Mouse (Mus musculus) CH12.LX (cell line): ENCODE results near the gene Prkce. TPM values are rescaled to one million over a fixed set of nuclear protein-coding genes. Genes with fewer than 3 reads are reported as not detected.

Experiments used
- DNase-seq: peaks from one replicate; pipeline ENCODE4 v3.0.0-alpha.2; 2013; ENCODE audit errors: extremely low read depth
- H3K27ac ChIP-seq: 2 replicates; pipeline ENCODE4 v1.5.1; 2012; ENCODE audit warnings: low read depth, mild to moderate bottlenecking, control low read depth, moderate library complexity; ENCODE audit not compliant: insufficient read depth
- H3K27me3 ChIP-seq: replicated peaks from 2 replicates; pipeline ENCODE3; 2012; ENCODE audit warnings: inconsistent platforms
- H3K36me3 ChIP-seq, 2 experiments: replicated peaks in 1 of 2; 2 replicates each; pipeline versions ENCODE3 to v1.6.1; 2012; ENCODE audit warnings: inconsistent platforms in 1 of 2, low read length in 1 of 2, mild to moderate bottlenecking in 1 of 2, mixed read lengths in 1 of 2, moderate library complexity in 1 of 2; ENCODE audit not compliant: control insufficient read depth in 1 of 2, insufficient read depth in 1 of 2
- H3K4me1 ChIP-seq, 2 experiments: 2 replicates each; pipeline ENCODE4 v1.6.1; 2012; ENCODE audit warnings: inconsistent platforms in 1 of 2, moderate library complexity in 1 of 2; ENCODE audit not compliant: insufficient read depth in 2 of 2, control insufficient read depth in 1 of 2
- H3K4me2 ChIP-seq: 2 replicates; pipeline ENCODE4 v1.6.1; 2012; ENCODE audit warnings: low read depth, mild to moderate bottlenecking, control low read depth; ENCODE audit not compliant: poor library complexity, insufficient read depth, severe bottlenecking
- H3K4me3 ChIP-seq, 3 experiments: fragments of 150-350 bp in 1 of 3; sonication (generic) in 1 of 3; replicated peaks in 1 of 3; 2 replicates each; pipeline versions ENCODE3 to v1.5.1; 2011 to 2012; ENCODE audit warnings: low read depth in 2 of 3, low read length in 2 of 3, mild to moderate bottlenecking in 2 of 3, moderate library complexity in 2 of 3, control low read depth in 1 of 3, improper control_type of control experiment in 1 of 3, inconsistent platforms in 1 of 3, mixed read lengths in 1 of 3; ENCODE audit not compliant: poor library complexity in 1 of 3
- H3K79me2 ChIP-seq: replicated peaks from 2 replicates; pipeline ENCODE4 v1.6.1; 2012; ENCODE audit warnings: mild to moderate bottlenecking, moderate library complexity; ENCODE audit not compliant: control insufficient read depth, poor library complexity, insufficient read depth, severe bottlenecking; ENCODE audit errors: extremely low read depth
- H3K9ac ChIP-seq: 2 replicates; pipeline ENCODE4 v1.6.1; 2012; ENCODE audit warnings: low read depth, mild to moderate bottlenecking, control low read depth, moderate library complexity; ENCODE audit not compliant: insufficient read depth
- H3K9me3 ChIP-seq: replicated peaks from 2 replicates; pipeline ENCODE3; 2012; ENCODE audit warnings: low read length, inconsistent platforms, mixed read lengths
- BHLHE40 ChIP-seq: IDR thresholded peaks from 2 replicates; pipeline ENCODE4 v1.6.1; 2011; ENCODE audit warnings: mild to moderate bottlenecking, low read depth, low read length, improper control_type of control experiment
- CHD1 ChIP-seq: IDR thresholded peaks from 2 replicates; pipeline ENCODE4 v1.6.1; 2012; ENCODE audit warnings: low read depth, low read length, improper control_type of control experiment, inconsistent platforms
- CHD2 ChIP-seq: IDR thresholded peaks from 2 replicates; pipeline ENCODE4 v1.6.1; 2011; ENCODE audit warnings: low read length, improper control_type of control experiment
- CTCF ChIP-seq, 2 experiments: IDR thresholded peaks in 1 of 2; conservative IDR thresholded peaks in 1 of 2; 2 replicates each; pipeline ENCODE4 v1.5.1; 2011 to 2012; ENCODE audit warnings: low read depth in 2 of 2, low read length in 2 of 2, improper control_type of control experiment in 1 of 2, inconsistent platforms in 1 of 2, mild to moderate bottlenecking in 1 of 2, moderate library complexity in 1 of 2
- ELF1 ChIP-seq: IDR thresholded peaks from 2 replicates; pipeline ENCODE4 v1.6.1; 2014; ENCODE audit warnings: low read depth, mild to moderate bottlenecking, inconsistent platforms, low read length, improper control_type of control experiment
- ETS1 ChIP-seq: conservative IDR thresholded peaks from 2 replicates; pipeline ENCODE4 v1.6.1; 2012; ENCODE audit warnings: low read depth, mild to moderate bottlenecking, inconsistent platforms, low read length, improper control_type of control experiment, moderate library complexity
- JUN ChIP-seq: IDR thresholded peaks from 2 replicates; pipeline ENCODE4 v1.6.1; 2011; ENCODE audit warnings: low read depth, mild to moderate bottlenecking, low read length, improper control_type of control experiment, moderate library complexity; ENCODE audit not compliant: insufficient read depth
- JUND ChIP-seq: conservative IDR thresholded peaks from 2 replicates; pipeline ENCODE4 v1.6.1; 2011; ENCODE audit warnings: low read depth, low read length, improper control_type of control experiment
- MAFK ChIP-seq: IDR thresholded peaks from 2 replicates; pipeline ENCODE4 v1.6.1; 2011; ENCODE audit warnings: low read length, improper control_type of control experiment; ENCODE audit not compliant: insufficient replicate concordance
- MAX ChIP-seq: IDR thresholded peaks from 2 replicates; pipeline ENCODE4 v1.6.1; 2011; ENCODE audit warnings: low read length, improper control_type of control experiment
- MAZ ChIP-seq: IDR thresholded peaks from 2 replicates; pipeline ENCODE4 v1.6.1; 2012; ENCODE audit warnings: low read depth, mild to moderate bottlenecking, inconsistent platforms, low read length, improper control_type of control experiment, moderate library complexity
- PAX5 ChIP-seq: IDR thresholded peaks from 2 replicates; pipeline ENCODE4 v1.6.1; 2012; ENCODE audit warnings: low read length, inconsistent platforms, mixed read lengths
- POLR2A ChIP-seq: IDR thresholded peaks from 2 replicates; pipeline ENCODE4 v1.6.1; 2011; ENCODE audit warnings: low read depth, mild to moderate bottlenecking, improper control_type of control experiment, low read length
- RAD21 ChIP-seq: IDR thresholded peaks from 2 replicates; pipeline ENCODE4 v1.6.1; 2011; ENCODE audit warnings: low read depth, mild to moderate bottlenecking, low read length, improper control_type of control experiment, moderate library complexity
- SMC3 ChIP-seq: IDR thresholded peaks from 2 replicates; pipeline ENCODE4 v1.6.1; 2011; ENCODE audit warnings: low read depth, low read length, improper control_type of control experiment
- TBP ChIP-seq: conservative IDR thresholded peaks from 2 replicates; pipeline ENCODE4 v1.6.1; 2011; ENCODE audit warnings: low read depth, low read length, improper control_type of control experiment
- TCF12 ChIP-seq: IDR thresholded peaks from 2 replicates; pipeline ENCODE4 v1.6.1; 2014; ENCODE audit warnings: low read depth, mild to moderate bottlenecking, inconsistent platforms, low read length, improper control_type of control experiment
- UBTF ChIP-seq: IDR thresholded peaks from 2 replicates; pipeline ENCODE4 v1.6.1; 2012; ENCODE audit warnings: low read depth, mild to moderate bottlenecking, inconsistent platforms, low read length, improper control_type of control experiment, moderate library complexity
- USF1 ChIP-seq: IDR thresholded peaks from 2 replicates; pipeline ENCODE4 v1.6.1; 2014; ENCODE audit warnings: low read depth, mild to moderate bottlenecking, inconsistent platforms, low read length, improper control_type of control experiment
- USF2 ChIP-seq: conservative IDR thresholded peaks from 2 replicates; pipeline ENCODE4 v1.6.1; 2011; ENCODE audit warnings: low read depth, low read length, improper control_type of control experiment
- ZKSCAN1 ChIP-seq: IDR thresholded peaks from 2 replicates; pipeline ENCODE4 v1.6.1; 2012; ENCODE audit warnings: low read depth, inconsistent platforms, low read length, improper control_type of control experiment, borderline replicate concordance
- ZMIZ1 ChIP-seq: IDR thresholded peaks from 2 replicates; pipeline ENCODE4 v1.6.1; 2012; ENCODE audit warnings: low read depth, mild to moderate bottlenecking, inconsistent platforms, low read length, improper control_type of control experiment
- ZNF384 ChIP-seq: IDR thresholded peaks from 2 replicates; pipeline ENCODE4 v1.6.1; 2012; ENCODE audit warnings: low read depth, low read length, improper control_type of control experiment, inconsistent platforms
- dilution Hi-C: fragments of 300-500 bp; cut with MboI; formaldehyde crosslinking; loops from 2 replicates; pipeline ENCODE4 v1.14.3; 2020; ENCODE audit warnings: low sequenced_read_pairs; ENCODE audit not compliant: extremely low pct_unique_long_range_greater_than_20kb, extremely low pct_ligation_motif_present
- in situ Hi-C: fragments of 300-500 bp; cut with MboI; formaldehyde crosslinking; loops from 3 replicates; pipeline ENCODE4 v1.14.3; 2019; ENCODE audit warnings: low sequenced_read_pairs, low pct_ligation_motif_present, low pct_unique_long_range_greater_than_20kb, mixed read lengths
- polyA plus RNA-seq: library from polyadenylated mRNA; unstranded; fragments of >175 nt; gene quantifications from 2 replicates; pipeline ENCODE4 v1.2.1, GENCODE M21; 2012; ENCODE audit warnings: low read depth; ENCODE audit not compliant: insufficient read length
- total RNA-seq, 2 experiments: library from RNA; depleted of rRNA; stranded (reverse); fragments of 300-350 nt in 1 of 2; fragments of >200 nt in 1 of 2; gene quantifications; 2 replicates each; pipeline ENCODE4 v1.2.3; 2012 to 2014

Prkce gene
- total and polyA plus RNA-seq, 3 experiments, result 4.1 to 13.2 (median 11.4) TPM

DNA sequence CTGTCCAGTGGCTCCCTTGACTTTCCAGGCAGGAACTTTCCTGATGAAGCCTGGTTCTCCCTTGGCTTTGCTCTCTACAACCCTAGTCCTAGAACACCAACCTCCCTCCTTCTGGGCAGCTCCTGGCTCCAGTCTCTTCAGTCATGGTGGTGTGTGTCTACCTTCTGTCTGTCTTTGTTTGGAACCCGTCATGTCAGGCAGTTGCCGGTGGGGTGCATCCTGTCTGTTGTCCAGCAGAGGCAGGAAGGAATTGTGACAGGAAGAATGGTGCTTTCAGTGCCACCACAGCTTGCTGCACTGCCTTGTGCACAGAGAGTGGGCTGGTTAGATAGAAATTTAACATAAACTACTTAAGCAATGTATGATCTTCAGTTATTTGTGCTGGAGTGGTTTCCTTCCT lies 16.2 kb downstream of the Prkce start:
- Histone ChIP-seq H3K79me2 (peaks cover 15% of the 10 kb centered on the region), H3K9ac (no peak overlapping the region), H3K9me3 (no peaks in the 10 kb centered on the region), H3K4me1 (peaks cover 10 to 50% of the 10 kb centered on the region in 2 experiments), H3K4me3 (no peak overlapping the region), H3K36me3 (peaks cover 2 to 65% of the 10 kb centered on the region in 2 experiments), H3K4me2 (no peak overlapping the region), H3K27ac (no peak overlapping the region), H3K27me3 (no peaks in the 10 kb centered on the region)
- dilution Hi-C loops (no loop called here), in situ Hi-C loops (no loop called here)
- TF ChIP-seq POLR2A (no peak), UBTF (no peak), CHD2 (no peak), MAFK (no peak), ELF1 (no peak), MAX (no peak), BHLHE40 (no peak), ZMIZ1 (no peak), JUND (no peak), JUN (no peak), ZNF384 (no peak), CHD1 (no peak), MAZ (no peak), TCF12 (no peak), USF2 (no peak), TBP (no peak), ZKSCAN1 (no peak), CTCF (conservative IDR thresholded peaks at IDR 0.05 in 1 of 2, IDR thresholded peaks at IDR 0.05 in 1 of 2; ENCODE audit: low read depth in 2 of 2, low read length in 2 of 2) (no peak)
- DNase-seq, result no peak

DNA sequence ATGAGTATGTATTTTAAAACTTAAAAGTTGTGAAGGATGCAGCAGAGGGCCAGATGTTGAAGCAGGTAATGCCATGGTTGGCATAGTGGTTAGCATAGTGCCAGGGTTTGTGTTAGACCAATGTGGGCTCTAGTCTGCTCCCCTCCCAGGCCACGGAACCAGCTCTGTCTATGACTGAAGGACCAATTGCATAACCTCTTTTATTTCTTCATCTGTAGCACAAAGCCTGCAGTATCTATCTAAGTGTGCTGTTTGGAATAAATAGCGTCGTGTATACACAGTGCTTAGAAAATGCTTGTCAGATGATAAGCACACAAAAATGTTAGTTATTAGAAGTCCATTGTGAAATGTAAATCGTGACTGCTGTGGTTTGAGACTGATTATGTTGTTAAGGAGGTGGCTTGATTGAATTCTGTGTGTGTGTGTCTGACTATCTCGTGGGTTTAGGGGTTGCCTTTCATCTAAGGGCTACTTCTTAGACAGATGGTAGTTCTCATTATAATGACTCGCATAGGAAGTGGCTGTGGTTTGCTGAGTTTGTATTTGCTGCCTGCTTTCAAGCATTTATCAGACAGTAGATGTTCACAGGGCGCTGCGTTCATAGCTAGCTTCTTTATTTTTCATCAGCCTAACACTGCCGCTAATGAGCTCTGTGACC lies 17.1 kb downstream of the Prkce start:
- peaks cover 2 to 62% of the 10 kb centered on the region in 2 experiments for H3K36me3 ChIP-seq
- H3K4me2 ChIP-seq, result no peak overlapping the region
- TF ChIP-seq POLR2A (no peak), PAX5 (no peak), SMC3 (no peak), USF1 (no peak), MAFK (no peak), ETS1 (no peak), ZNF384 (no peak), RAD21 (no peak), ZMIZ1 (no peak), USF2 (no peak), ZKSCAN1 (no peak)

More for the DNA sequence above, 17.1 kb downstream of the Prkce start:
- no peaks in the 10 kb centered on the region for H3K27me3 ChIP-seq
- no peak overlapping the region for H3K27ac ChIP-seq
- no peaks in the 10 kb centered on the region for H3K9me3 ChIP-seq
- DNase-seq, result no peak
- H3K4me3 ChIP-seq, result no peak overlapping the region
- dilution Hi-C loops (no loop called here), in situ Hi-C loops (no loop called here)
- H3K79me2 ChIP-seq, result peaks cover 15% of the 10 kb centered on the region
- H3K4me1 ChIP-seq, result peaks cover 10 to 46% of the 10 kb centered on the region in 2 experiments
- H3K9ac ChIP-seq, result no peak overlapping the region
